Mouse (Mus musculus) frontal cortex, postnatal 10 days (tissue): ENCODE measurements around the gene Suclg2.

ENCODE experiments used
- DNase-seq, 2 experiments: peaks; one replicate each; pipeline ENCODE4 v3.0.0; 2022; ENCODE audit warnings: low spot score in 2 of 2, mixed read lengths in 1 of 2

The Suclg2 gene

DNA sequence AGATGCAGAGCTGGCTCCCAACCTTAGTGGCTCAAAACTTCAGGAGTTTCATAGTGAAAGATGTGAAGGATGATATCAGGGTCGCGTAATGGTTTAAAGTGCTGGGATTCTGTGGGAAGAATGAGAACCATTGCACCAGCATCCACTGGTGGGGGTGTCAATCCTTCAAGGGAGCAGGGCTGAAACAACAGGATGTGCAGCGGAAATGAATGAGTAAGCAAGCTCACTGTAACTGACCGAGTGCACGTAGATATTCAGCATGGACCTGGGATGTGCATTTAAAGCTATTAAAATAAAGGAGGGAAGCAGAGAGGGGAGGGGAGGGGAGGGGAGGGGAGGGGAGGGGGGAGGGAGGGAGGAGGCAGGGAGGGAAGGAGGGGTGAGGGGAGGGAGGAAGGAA, 18.4 kb downstream of the Suclg2 start:
- no peak for DNase-seq

- DNase-seq: no peak
These were observed 19.3 kb downstream of the Suclg2 start for GRCm38 (mm10) chr6:95699326-95699725.

- no peak for DNase-seq
These were observed 20.0 kb downstream of the Suclg2 start for GRCm38 (mm10) chr6:95698536-95699162.

DNA sequence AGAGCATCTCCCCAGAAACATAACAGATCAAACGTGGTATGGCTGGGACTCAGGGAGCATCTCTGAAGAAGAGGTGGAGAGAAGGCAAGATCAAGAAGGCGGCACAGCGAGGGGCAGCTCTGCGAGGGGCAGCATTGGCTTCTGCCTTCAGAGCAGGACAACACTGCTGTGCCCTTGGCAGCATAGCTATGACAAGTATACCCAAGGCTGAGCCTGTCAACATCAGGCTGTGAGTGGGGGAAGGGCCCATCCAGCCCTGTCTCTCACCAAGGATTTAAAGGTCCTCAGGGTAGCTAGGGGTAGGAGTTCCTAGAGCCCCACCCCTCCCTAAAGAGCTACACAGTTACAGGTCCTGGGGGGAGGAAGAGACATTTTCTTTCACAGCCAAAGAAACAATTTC, 23.7 kb downstream of the Suclg2 start:
- DNase-seq: no peak

DNA sequence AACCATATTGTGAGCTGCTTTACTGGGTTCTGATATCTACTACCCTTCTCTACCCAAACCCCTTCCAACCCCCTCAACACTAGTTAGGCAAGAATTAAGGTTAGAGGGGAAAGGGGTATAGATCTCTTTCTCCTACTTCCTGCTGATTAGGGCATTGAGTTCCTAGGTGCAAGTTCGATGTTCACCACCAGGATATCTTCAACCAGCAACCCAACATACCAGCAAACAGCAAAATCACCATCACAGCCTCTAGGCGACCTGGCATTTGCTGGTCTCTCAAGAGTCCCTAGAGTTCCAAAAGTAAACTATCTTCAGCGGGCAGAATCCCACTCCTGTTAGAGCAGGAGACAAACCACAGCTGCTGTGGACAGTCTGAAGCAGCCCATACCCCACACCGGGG, 33.4 kb downstream of the Suclg2 start:
- DNase-seq: no peak

GRCm38 (mm10) chr6:95679718-95680117, 38.9 kb downstream of the Suclg2 start:
- no peak for DNase-seq

DNA sequence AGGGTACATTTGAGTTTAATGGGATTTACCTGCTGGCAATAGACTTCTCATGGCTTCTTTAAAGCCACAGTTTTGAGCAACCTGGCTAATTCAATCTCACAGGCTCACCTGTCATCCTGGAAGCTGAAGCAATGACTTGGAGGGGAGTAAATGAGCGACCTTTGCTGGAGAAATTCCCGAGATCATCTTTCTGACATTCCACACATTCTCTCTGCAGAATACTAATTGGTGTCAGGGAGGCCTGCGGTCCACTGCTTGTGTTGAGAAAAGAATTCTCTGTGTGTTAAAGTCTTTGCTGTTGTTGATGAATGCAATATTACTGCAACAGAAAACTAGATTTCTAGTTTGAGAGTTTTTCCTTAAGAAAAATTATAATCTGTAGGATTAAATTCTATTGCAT, 39.3 kb downstream of the Suclg2 start:
- no peak for DNase-seq

DNA sequence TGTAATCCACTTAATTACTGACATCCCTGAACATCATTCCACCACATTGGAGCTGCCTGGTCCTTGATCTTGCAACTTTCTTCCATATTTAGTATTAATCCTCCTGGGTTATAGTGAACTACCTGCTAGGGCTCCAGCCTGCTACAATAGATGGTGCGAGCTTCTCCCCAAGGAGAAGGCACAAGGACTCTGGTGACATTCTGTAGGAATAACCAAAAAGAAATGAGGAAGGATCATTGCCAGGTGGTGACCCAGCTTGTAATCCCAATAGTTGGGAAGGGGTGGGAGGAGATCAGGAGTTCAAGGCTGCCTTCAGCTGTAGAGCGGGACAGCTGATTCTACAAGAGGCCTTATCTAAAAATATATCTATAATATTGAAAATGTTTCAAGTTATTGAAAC, 41.6 kb downstream of the Suclg2 start:
- DNase-seq: no peak

DNA sequence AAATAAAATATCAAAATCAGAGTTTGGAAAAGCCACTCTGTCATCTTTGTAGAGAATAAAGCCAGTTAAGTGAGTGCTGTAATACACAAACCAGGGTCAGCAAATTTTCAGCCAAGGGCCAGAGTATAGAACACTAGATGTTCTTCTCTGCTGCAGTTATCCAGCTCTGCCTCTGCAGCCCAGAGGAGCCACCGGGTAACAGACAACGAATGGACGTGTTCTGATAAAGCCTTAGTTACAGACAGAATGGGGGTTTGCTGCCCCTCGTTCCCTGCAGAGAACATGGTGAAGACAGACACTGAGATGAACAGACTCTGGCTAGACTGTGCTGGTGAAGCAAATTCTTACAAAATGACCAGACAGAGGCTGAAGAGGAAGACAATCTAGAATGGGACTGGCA, 42.2 kb downstream of the Suclg2 start:
- DNase-seq: no peak

GRCm38 (mm10) chr6:95675059-95675705, 43.4 kb downstream of the Suclg2 start:
- DNase-seq: no peak

- no peak for DNase-seq
These were observed 43.9 kb downstream of the Suclg2 start for GRCm38 (mm10) chr6:95674651-95675050.

GRCm38 (mm10) chr6:95669335-95669729, 49.3 kb downstream of the Suclg2 start:
- no peak for DNase-seq

- no peak for DNase-seq
These were observed 49.8 kb downstream of the Suclg2 start for GRCm38 (mm10) chr6:95668629-95669334.

DNA sequence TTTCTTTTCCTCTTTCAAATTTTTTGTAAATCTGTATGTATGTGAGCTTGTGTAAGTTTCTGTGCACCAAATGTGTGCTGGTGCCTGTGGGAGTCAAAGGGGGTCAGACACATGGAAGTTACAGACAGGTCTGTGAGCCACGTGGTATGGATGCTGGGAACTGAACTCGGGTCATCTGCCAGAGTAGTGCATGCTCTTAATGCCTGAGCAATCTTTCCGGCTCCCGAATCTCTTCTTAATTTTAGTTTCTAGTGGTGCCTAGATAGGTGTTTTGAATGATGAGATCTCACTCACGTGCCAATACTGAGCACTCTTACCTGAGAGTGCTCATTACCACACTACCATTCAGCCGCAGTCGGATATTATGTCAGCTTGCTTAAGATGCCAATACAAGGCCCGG, 60.9 kb downstream of the Suclg2 start:
- DNase-seq: no peak

DNA sequence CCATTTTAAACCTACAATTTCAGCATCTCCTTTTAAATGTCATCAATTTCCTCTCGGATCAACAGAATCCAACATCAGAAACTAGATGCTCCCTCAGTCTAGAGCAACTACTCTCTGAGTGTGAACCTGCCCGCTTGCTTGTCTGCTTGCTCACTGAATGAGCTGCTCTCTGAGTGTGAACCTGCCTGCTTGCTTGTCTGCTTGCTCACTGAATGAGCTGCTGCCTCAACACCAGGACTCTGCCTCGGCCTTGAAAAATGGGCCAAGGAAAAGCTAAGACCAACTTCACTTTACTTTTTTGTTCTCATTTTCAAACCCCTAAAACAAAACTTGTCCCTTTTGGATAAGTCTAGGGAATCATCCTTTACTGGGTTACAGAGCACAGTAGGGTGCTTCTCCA, 64.9 kb downstream of the Suclg2 start:
- DNase-seq: no peak

- DNase-seq: no peak
These were observed 65.8 kb downstream of the Suclg2 start for GRCm38 (mm10) chr6:95652774-95653173.

DNA sequence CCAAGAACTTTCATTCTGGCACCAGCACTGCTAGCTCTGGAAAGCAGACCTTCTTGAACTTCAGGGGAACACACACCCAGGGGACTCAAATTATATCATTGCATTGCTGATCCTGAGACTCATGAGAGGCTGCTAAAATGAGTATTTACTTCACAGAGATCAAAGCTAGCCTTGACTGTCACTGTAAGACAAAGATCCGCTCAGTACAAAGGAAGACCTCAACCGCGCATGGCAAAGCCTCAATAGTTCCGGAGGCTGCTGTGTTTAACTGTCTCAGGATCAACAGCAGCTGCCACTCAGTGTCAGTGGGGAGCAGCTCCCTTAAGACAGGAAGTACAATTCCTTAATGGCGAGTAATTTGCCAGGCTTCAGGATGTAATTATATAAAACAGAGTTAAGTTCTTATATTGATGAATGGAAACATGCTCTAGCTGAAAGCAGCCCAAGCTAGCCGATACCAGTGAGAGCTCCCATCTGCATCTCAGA, 67.2 kb downstream of the Suclg2 start:
- no peak for DNase-seq

DNA sequence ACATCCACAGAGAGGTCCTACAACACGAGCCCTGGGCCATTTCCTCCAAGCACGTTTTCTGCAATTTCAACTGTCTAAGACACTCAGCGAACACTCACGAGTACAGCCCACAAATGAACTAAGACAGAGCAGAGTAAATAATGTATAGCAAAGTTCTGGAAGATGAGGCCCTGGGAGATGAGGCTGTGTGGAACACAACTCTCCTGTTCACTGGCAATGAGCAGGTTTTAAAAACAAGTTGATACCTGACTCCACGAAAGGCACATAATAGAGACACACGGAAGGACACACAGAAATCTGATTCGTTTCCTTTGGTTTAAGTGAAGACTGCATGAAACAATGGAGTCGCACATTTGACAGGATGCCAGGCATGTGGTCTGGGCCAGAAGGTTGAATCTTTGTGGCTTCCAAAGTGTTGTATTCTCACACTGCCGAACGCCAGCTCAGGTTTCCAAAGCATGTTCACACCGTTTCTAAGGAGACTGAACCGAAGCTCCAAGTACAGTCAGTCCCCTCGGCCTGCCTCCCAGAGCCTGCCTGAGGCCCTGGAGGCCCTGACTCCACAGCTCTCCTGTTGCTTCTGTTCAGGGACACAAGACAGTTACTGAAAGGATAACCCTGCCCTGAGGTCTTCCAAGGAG, 68.4 kb downstream of the Suclg2 start:
- no peak for DNase-seq

- no peak for DNase-seq
These were observed 69.4 kb downstream of the Suclg2 start for GRCm38 (mm10) chr6:95649123-95649663.

- no peak for DNase-seq
These were observed 81.2 kb downstream of the Suclg2 start for GRCm38 (mm10) chr6:95637416-95637815.

DNA sequence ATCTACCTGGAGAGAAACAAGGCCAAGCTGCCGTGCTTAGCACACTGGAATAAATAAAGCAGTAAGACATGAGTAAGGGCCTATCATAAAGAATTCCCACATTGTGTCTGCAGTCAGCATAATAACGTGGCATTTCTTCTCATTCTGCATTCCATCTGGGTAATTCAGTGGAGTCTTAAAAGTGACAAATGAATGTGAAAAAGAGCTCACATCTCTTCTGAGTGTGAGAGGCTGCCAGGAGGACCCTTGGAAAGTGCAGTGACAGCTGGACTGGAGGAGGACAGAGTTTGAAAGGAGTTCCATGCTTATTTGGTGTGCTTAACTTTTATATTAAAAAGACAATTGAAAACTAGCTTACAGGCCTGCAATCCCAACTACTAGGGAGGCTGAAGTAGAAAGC, 83.2 kb downstream of the Suclg2 start:
- DNase-seq: peak in 1 of 2 experiments; percentile 9

GRCm38 (mm10) chr6:95629071-95629470, 89.5 kb downstream of the Suclg2 start:
- no peak for DNase-seq
